Mouse (Mus musculus) forebrain, embryonic 11.5 days (tissue): Measurements from ENCODE around the gene Entpd3. TPM values are rescaled to one million over a fixed set of nuclear protein-coding genes. Genes with fewer than 3 reads are reported as not detected.
"Not testable (repeated sequence)": the region's sequence is repeated elsewhere in the genome, so short reads cannot be mapped to it uniquely, and the experiment has no call there.

Source experiments
- ATAC-seq: fragments of 200-750 bp; cut with Nextera tagmentation; replicated peaks from 2 replicates; pipeline ENCODE4 v1.8.0; 2017; ENCODE audit warnings: moderate TSS enrichment; ENCODE audit not compliant: low FRiP score
- DNase-seq: peaks from one replicate; pipeline ENCODE4 v3.0.0-alpha.2; 2017; ENCODE audit warnings: low spot score
- H3K27ac ChIP-seq: fragments of 300-500 bp; sonication (generic); 2 replicates; pipeline ENCODE4 v1.5.1; 2014; ENCODE audit warnings: low read depth, low read length
- H3K27me3 ChIP-seq: fragments of 300-500 bp; sonication (generic); 2 replicates; pipeline ENCODE4 v1.6.1; 2014; ENCODE audit warnings: mild to moderate bottlenecking, low read length, mixed read lengths; ENCODE audit not compliant: control insufficient read depth, insufficient read depth
- H3K36me3 ChIP-seq: fragments of 300-500 bp; sonication (generic); 2 replicates; pipeline ENCODE4 v1.6.1; 2014; ENCODE audit warnings: mild to moderate bottlenecking, low read length, moderate library complexity, mixed read lengths; ENCODE audit not compliant: control insufficient read depth, insufficient read depth
- H3K4me1 ChIP-seq: fragments of 300-500 bp; sonication (generic); replicated peaks from 2 replicates; pipeline ENCODE4 v1.6.1; 2014; ENCODE audit warnings: low read length, mixed read lengths; ENCODE audit not compliant: control insufficient read depth, insufficient read depth
- H3K4me2 ChIP-seq: fragments of 300-500 bp; sonication (generic); 2 replicates; pipeline ENCODE4 v1.6.1; 2014; ENCODE audit warnings: low read depth, mild to moderate bottlenecking, low read length, moderate library complexity, mixed read lengths; ENCODE audit not compliant: severe bottlenecking
- H3K4me3 ChIP-seq: fragments of 300-500 bp; sonication (generic); 2 replicates; pipeline ENCODE4 v1.5.1; 2014; ENCODE audit warnings: low read depth, low read length
- H3K9ac ChIP-seq: fragments of 300-500 bp; sonication (generic); 2 replicates; pipeline ENCODE4 v1.6.1; 2014; ENCODE audit warnings: low read length
- H3K9me3 ChIP-seq: fragments of 300-500 bp; sonication (generic); 2 replicates; pipeline ENCODE4 v1.6.1; 2016; ENCODE audit warnings: low read length, mixed read lengths; ENCODE audit not compliant: control insufficient read depth
- WGBS: fragments of 180-500 bp; shearing (Covaris S2); extraction: QIAGEN DNeasy Blood & Tissue Kit; methylation state at CpG from one replicate; pipeline ENCODE4 v1.1.7; 2014; 5-methylcytosine and 5-hydroxymethylcytosine counted together
- polyA plus RNA-seq: library from polyadenylated mRNA; unstranded; fragments of >200 nt; fragmentation: Nextera tagmentation; extraction: Ambion mirVana; gene quantifications from 2 replicates; pipeline ENCODE4 v1.2.1, GENCODE M21; 2014

Entpd3 gene
- polyA plus RNA-seq, 1 experiment from 2014 or later, result not detected

DNA sequence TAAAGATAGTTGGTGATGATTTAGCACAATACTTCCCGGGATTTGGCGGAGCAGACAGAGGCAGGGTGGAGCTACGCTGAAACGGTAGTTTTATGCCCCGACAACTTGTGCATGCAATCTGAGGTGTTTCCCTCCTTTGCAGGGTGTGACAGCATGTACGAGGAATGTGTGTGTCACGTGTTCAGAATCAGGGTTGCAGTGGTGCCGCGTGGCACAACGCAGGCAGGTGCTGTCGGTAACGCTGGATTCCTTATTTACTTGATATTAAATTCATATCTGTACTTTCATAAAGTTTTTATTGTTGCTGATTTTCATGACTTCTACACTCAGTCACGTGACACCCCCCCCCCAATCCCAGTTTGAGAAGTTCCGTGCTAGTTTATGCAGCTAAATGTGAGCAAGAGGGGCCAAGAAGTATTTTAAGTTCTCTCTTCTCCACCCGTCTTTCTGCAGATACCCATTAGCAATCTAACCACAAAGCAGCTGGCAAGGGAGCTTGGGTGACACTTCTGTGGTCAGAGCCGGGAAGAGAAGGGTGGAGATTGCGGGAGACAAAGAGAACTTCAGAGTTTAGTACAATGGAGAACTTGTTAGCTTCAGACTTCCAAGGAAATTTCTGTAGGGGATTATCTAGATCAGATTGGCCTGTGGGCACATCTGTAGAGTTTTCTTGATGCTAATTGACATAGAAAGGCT, 10.7 kb upstream of the Entpd3 start:
- Histone ChIP-seq H3K9ac (no peak overlapping the region), H3K4me2 (no peak overlapping the region), H3K27me3 (no peaks in the 10 kb centered on the region), H3K4me3 (no peak overlapping the region), H3K9me3 (no peaks in the 10 kb centered on the region), H3K4me1 (peaks cover 3% of the 10 kb centered on the region; the same call in 1 of the 2 replicates), H3K36me3 (no peaks in the 10 kb centered on the region), H3K27ac (no peak overlapping the region)
- ATAC-seq (no peak), DNase-seq (no peak)
- WGBS, result 85% methylated on average over 17 of the region's 17 CpGs

DNA sequence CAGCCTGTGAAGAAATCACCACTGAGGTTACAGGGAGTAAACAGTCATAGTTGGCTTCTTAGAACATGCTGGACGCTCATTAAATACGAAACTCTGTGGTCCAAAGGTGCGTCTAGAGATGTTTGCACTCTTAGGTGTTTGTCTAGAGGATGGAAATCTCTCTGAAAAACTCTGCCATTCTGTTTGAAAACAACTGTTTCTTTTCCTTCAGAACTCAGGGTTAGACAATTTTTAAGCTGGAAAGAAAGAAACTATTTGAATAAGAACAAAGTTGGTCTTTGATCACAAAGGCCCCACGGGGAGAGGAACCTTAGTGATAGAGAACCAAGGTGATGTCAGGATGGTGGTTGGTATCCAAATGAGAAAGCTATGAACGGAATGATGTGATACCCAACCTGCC, 9.1 kb upstream of the Entpd3 start:
- no peak overlapping the region for H3K27ac ChIP-seq
- DNase-seq (no peak), ATAC-seq (no peak)
- H3K36me3 ChIP-seq, result no peaks in the 10 kb centered on the region
- H3K9ac ChIP-seq, result no peak overlapping the region
- H3K4me1 ChIP-seq, result peaks cover 3% of the 10 kb centered on the region; the same call in 1 of the 2 replicates
- no peak overlapping the region for H3K4me3 ChIP-seq
- 93% methylated on average over 5 of the region's 5 CpGs for WGBS
- no peaks in the 10 kb centered on the region for H3K9me3 ChIP-seq
- H3K4me2 ChIP-seq, result no peak overlapping the region
- H3K27me3 ChIP-seq, result no peaks in the 10 kb centered on the region

DNA sequence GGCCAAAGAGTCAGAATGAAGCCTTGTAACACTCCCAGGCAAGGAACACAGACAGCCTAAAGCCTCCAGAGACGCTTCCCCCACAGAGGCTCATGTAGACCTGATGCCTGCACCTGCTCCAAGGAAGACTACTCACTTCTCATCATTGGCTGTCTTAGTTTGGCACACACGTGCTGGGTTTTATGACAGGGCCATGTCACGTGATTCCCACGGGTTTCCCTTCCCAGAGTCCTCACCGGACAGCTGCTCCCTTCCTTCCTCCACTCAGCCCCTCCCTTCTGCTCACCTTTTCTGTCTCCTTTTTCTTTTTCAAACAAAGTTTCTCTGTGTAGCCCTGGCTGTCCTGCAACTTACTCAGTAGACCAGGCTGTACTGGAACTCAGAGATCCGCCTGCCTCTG, 7.6 kb upstream of the Entpd3 start:
- Histone ChIP-seq H3K27me3 (no peaks in the 10 kb centered on the region), H3K4me3 (no peak overlapping the region), H3K4me1 (peaks cover 3% of the 10 kb centered on the region; the same call in 1 of the 2 replicates), H3K9me3 (no peaks in the 10 kb centered on the region), H3K36me3 (no peaks in the 10 kb centered on the region), H3K4me2 (no peak overlapping the region), H3K27ac (no peak overlapping the region), H3K9ac (no peak overlapping the region)
- 89% methylated on average over 6 of the region's 6 CpGs for WGBS
- no peak for ATAC-seq
- DNase-seq, result no peak

DNA sequence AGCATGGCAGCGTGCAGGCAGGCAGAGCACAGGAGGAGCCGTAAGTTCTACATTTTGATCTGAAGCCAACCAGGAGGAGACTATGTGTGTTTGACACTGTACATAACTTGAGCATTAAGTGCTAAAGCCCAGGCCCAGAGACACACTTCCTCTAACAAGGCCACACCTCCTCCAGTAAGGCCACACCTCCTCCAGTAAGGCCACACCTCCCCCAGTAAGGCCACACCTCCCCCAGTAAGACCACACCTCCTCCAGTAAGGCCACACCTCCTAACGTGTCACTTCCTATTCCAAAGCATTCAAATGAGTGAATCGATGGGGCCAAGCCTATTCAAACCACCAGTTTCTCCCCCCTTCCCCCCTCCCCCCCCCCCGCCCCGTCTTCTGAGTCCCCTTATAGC, 6.9 kb upstream of the Entpd3 start:
- Histone ChIP-seq H3K36me3 (no peaks in the 10 kb centered on the region), H3K27ac (no peak overlapping the region), H3K4me3 (no peak overlapping the region), H3K9ac (no peak overlapping the region), H3K27me3 (no peaks in the 10 kb centered on the region), H3K4me1 (no peaks in the 10 kb centered on the region), H3K4me2 (no peak overlapping the region), H3K9me3 (no peaks in the 10 kb centered on the region)
- 87% methylated on average over 6 of the region's 6 CpGs for WGBS
- ATAC-seq (no peak), DNase-seq (no peak)

DNA sequence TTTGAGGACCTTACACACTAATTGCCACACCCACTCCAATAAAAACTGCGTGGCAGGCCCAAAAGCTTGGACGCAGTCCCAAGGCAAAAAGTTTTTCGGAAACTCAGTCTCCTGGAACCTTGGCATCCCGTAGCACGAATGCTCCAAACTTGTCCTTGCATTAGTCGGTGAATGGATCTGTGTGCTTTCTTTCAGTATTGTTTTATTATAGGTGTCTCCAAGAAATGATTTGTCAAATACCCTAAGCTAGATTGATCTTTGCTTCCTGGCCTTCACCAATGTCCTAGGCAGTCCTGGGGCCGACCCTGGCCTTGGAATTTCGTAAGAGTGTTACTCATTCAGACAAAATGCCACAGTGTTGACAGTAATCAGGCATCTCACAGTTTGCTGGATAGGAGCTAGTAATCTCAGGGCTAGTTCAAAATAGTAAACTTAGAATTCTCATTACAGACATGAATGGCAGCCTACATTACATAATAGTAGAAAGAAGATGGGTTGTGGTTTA, 6.1 kb upstream of the Entpd3 start:
- 94% methylated on average over 8 of the region's 8 CpGs for WGBS
- not testable (repeated sequence) for H3K27me3 ChIP-seq, H3K4me1 ChIP-seq, H3K4me3 ChIP-seq, H3K9ac ChIP-seq, H3K27ac ChIP-seq, DNase-seq, H3K36me3 ChIP-seq, ATAC-seq, H3K9me3 ChIP-seq, H3K4me2 ChIP-seq

DNA sequence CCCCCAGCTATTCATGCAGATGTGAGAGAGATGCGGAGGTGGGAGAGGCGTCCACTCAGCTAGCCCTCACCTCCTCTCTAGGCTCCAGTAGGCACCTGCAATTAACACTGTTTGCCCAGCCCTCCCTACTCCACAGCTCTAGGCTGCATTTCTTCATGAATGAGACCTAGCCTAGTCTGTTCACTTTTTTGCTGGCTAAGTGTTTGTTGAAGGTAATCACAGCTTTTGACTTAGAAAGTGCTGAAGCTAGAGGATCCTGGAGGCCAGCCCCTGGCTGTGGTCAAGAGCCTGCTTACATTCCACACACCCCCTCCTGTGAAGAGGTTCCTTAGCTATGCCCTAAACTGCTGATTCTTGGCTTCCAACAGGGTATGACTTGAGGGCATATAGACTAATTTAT, 1.8 kb downstream of the Entpd3 start:
- ATAC-seq (no peak), DNase-seq (no peak)
- Histone ChIP-seq H3K9me3 (no peaks in the 10 kb centered on the region), H3K36me3 (no peaks in the 10 kb centered on the region), H3K27ac (no peak overlapping the region), H3K4me3 (no peak overlapping the region), H3K4me1 (peaks cover 6% of the 10 kb centered on the region), H3K4me2 (no peak overlapping the region), H3K9ac (no peak overlapping the region), H3K27me3 (peaks cover 12% of the 10 kb centered on the region)
- no CpG with 5 or more reads among the region's 2 CpGs for WGBS

DNA sequence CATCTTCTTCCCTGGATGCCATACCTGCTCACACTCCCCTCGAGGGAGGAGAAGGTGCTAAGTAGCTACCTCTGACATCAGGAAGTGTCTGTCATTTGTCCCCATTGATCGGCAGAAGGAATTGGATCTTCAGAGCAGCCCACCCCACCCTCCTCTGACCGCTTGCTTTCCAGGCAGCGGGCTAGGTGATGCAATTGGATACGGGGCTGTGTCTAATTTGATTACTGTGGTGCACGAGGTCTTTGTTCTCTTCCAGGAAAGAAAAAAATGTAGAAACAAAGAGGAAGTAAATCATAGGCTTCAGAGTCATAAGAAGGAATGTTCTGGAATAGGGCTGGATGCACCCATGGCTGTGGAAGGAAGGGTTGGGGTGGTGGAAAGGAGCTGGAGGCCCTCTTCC, 2.6 kb downstream of the Entpd3 start:
- Histone ChIP-seq H3K36me3 (no peaks in the 10 kb centered on the region), H3K4me3 (no peak overlapping the region), H3K9ac (no peak overlapping the region), H3K4me1 (peaks cover 6% of the 10 kb centered on the region), H3K9me3 (no peaks in the 10 kb centered on the region), H3K4me2 (no peak overlapping the region), H3K27me3 (peaks cover 12% of the 10 kb centered on the region), H3K27ac (no peak overlapping the region)
- 44% methylated on average over 6 of the region's 6 CpGs for WGBS
- ATAC-seq (no peak), DNase-seq (no peak)

DNA sequence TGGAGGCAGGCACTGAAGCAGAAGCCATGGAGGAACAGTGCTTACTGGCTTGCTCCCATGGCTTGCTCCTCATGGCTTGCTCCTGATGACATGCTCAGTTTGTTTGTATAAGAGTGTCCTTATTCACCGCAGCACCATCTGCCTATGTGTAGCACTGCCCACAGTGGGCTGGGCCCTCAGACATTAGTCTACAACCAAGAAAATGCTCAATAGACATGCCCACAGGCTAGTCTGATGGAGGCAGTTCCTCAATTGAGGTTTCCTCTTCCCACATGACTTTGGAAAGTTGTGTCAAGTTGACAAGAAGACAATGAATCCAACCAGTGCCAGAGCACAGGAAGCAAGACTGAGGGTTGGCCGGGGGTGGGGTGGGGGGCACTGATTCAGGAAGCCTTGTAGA, 6.4 kb downstream of the Entpd3 start:
- Histone ChIP-seq H3K4me3 (no peak overlapping the region), H3K4me2 (no peak overlapping the region), H3K27ac (no peak overlapping the region), H3K4me1 (no peaks in the 10 kb centered on the region), H3K9ac (no peak overlapping the region), H3K27me3 (no peaks in the 10 kb centered on the region), H3K9me3 (no peaks in the 10 kb centered on the region), H3K36me3 (no peaks in the 10 kb centered on the region)
- 86% methylated on average over 2 of the region's 2 CpGs for WGBS
- ATAC-seq (no peak), DNase-seq (no peak)

DNA sequence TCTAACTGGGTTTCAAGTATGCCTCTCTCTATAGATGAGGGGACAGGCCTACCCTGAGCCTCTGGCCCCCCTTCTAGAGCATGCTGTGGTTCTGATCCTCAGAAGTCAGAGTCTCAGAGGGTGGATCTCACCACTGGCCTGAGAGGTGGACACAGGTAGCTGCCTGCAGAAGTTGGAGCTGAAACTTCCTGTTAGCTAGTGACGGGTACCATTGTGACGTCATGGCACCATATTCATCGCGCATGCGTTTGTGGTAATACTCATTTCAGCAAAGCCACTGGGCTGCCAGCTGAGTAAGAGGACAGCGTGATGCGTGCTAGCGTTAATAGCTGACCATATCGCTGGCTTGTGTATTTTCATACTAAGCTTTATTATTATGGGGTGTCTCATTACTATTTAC, 6.9 kb downstream of the Entpd3 start:
- DNase-seq (no peak), ATAC-seq (no peak)
- Histone ChIP-seq H3K9me3 (no peaks in the 10 kb centered on the region), H3K36me3 (no peaks in the 10 kb centered on the region), H3K4me3 (no peak overlapping the region), H3K4me1 (no peaks in the 10 kb centered on the region), H3K27ac (no peak overlapping the region), H3K4me2 (no peak overlapping the region), H3K9ac (no peak overlapping the region), H3K27me3 (no peaks in the 10 kb centered on the region)
- 96% methylated on average over 9 of the region's 9 CpGs for WGBS
